Mouse (Mus musculus): Measurements from ENCODE around the gene Nhsl2. TPM values are rescaled to one million over a fixed set of nuclear protein-coding genes. Genes with fewer than 3 reads are reported as not detected.

Gene Nhsl2
- total RNA-seq, 1 experiment: 1.1 TPM

GRCm38 (mm10) chrX:102059437-102059836 is 210.3 kb downstream of the Nhsl2 start:
- no peaks in the 10 kb centered on the region for H3K9me3 ChIP-seq (ENCODE audit: control insufficient read depth, insufficient read depth, low read depth, low read length)
- in situ Hi-C loops (cut with MboI; ENCODE audit: low sequenced_read_pairs in 2 of 2, unreplicated experiment in 2 of 2): no loop called here
- DNase-seq (ENCODE audit: low read depth, low spot score): no peak

GRCm38 (mm10) chrX:102060243-102060642 is 211.1 kb downstream of the Nhsl2 start:
- Histone ChIP-seq H3K9me3 (ENCODE audit: control insufficient read depth, insufficient read depth, low read depth, low read length) (no peaks in the 10 kb centered on the region), H3K4me1 (ENCODE audit: control insufficient read depth in 2 of 2, insufficient read depth in 2 of 2, low read length in 2 of 2, poor library complexity in 1 of 2) (no peaks in the 10 kb centered on the region), H3K9ac (ENCODE audit: insufficient read depth, low read depth, low read length, poor library complexity, severe bottlenecking) (no peak overlapping the region), H3K27ac (ENCODE audit: insufficient read depth, low read depth, low read length, poor library complexity, severe bottlenecking) (no peak overlapping the region), H3K36me3 (ENCODE audit: control insufficient read depth, insufficient read depth, low read length, poor library complexity, severe bottlenecking) (no peaks in the 10 kb centered on the region), H3K4me3 (ENCODE audit: insufficient read depth in 1 of 2, low read depth in 1 of 2, low read length in 2 of 2, poor library complexity in 1 of 2, severe bottlenecking in 1 of 2) (no peak overlapping the region)
- TF ChIP-seq MAFK (IDR thresholded peaks at IDR 0.05; ENCODE audit: insufficient read depth, low read depth, low read length): no peak
- no peak for TF ChIP-seq ZC3H11A (IDR thresholded peaks at IDR 0.05; ENCODE audit: borderline replicate concordance, low read depth, low read length)
- DNase-seq (ENCODE audit: low read depth, low spot score): no peak
- in situ Hi-C loops (cut with MboI; ENCODE audit: low sequenced_read_pairs in 2 of 2, unreplicated experiment in 2 of 2): loop anchor here in 1 of 2 experiments (10.0 kb wide), 1 partner anchor 85 kb away; no protein-coding TSS in a partner anchor

More at GRCm38 (mm10) chrX:102059437-102059836, 210.3 kb downstream of the Nhsl2 start:
- peak; percentile 17; the same call in 1 of the 2 replicates for TF ChIP-seq ZC3H11A (IDR thresholded peaks at IDR 0.05; ENCODE audit: borderline replicate concordance, low read depth, low read length)
- TF ChIP-seq MAFK (IDR thresholded peaks at IDR 0.05; ENCODE audit: insufficient read depth, low read depth, low read length): no peak
- H3K4me1 ChIP-seq (ENCODE audit: control insufficient read depth in 2 of 2, insufficient read depth in 2 of 2, low read length in 2 of 2, poor library complexity in 1 of 2): no peaks in the 10 kb centered on the region
- no peak overlapping the region for H3K4me3 ChIP-seq (ENCODE audit: insufficient read depth in 1 of 2, low read depth in 1 of 2, low read length in 2 of 2, poor library complexity in 1 of 2, severe bottlenecking in 1 of 2)
- H3K27ac ChIP-seq (ENCODE audit: insufficient read depth, low read depth, low read length, poor library complexity, severe bottlenecking): no peak overlapping the region
- H3K9ac ChIP-seq (ENCODE audit: insufficient read depth, low read depth, low read length, poor library complexity, severe bottlenecking): no peak overlapping the region
- H3K36me3 ChIP-seq (ENCODE audit: control insufficient read depth, insufficient read depth, low read length, poor library complexity, severe bottlenecking): no peaks in the 10 kb centered on the region

GRCm38 (mm10) chrX:102060891-102061290 is 211.7 kb downstream of the Nhsl2 start:
- no peaks in the 10 kb centered on the region for H3K9me3 ChIP-seq (ENCODE audit: control insufficient read depth, insufficient read depth, low read depth, low read length)
- H3K9ac ChIP-seq (ENCODE audit: insufficient read depth, low read depth, low read length, poor library complexity, severe bottlenecking): no peak overlapping the region
- DNase-seq (ENCODE audit: low read depth, low spot score): no peak
- H3K4me1 ChIP-seq (ENCODE audit: control insufficient read depth in 2 of 2, insufficient read depth in 2 of 2, low read length in 2 of 2, poor library complexity in 1 of 2): no peaks in the 10 kb centered on the region
- in situ Hi-C loops (cut with MboI; ENCODE audit: low sequenced_read_pairs in 2 of 2, unreplicated experiment in 2 of 2): loop anchor here in 1 of 2 experiments (10.0 kb wide), 1 partner anchor 86 kb away; no protein-coding TSS in a partner anchor
- H3K27ac ChIP-seq (ENCODE audit: insufficient read depth, low read depth, low read length, poor library complexity, severe bottlenecking): no peak overlapping the region
- no peaks in the 10 kb centered on the region for H3K36me3 ChIP-seq (ENCODE audit: control insufficient read depth, insufficient read depth, low read length, poor library complexity, severe bottlenecking)
- no peak overlapping the region for H3K4me3 ChIP-seq (ENCODE audit: insufficient read depth in 1 of 2, low read depth in 1 of 2, low read length in 2 of 2, poor library complexity in 1 of 2, severe bottlenecking in 1 of 2)
- TF ChIP-seq ZNF384 (IDR thresholded peaks at IDR 0.05; ENCODE audit: low read depth, low read length): no peak
- no peak for TF ChIP-seq HCFC1 (IDR thresholded peaks at IDR 0.05; ENCODE audit: borderline replicate concordance, insufficient read depth, low read length)
- no peak for TF ChIP-seq MAFK (IDR thresholded peaks at IDR 0.05; ENCODE audit: insufficient read depth, low read depth, low read length)
- TF ChIP-seq ZC3H11A (IDR thresholded peaks at IDR 0.05; ENCODE audit: borderline replicate concordance, low read depth, low read length): no peak
- no peak for TF ChIP-seq CHD2 (IDR thresholded peaks at IDR 0.05; ENCODE audit: low read depth, low read length)

- H3K4me3 ChIP-seq (ENCODE audit: insufficient read depth in 1 of 2, low read depth in 1 of 2, low read length in 2 of 2, poor library complexity in 1 of 2, severe bottlenecking in 1 of 2): no peak overlapping the region
- no peaks in the 10 kb centered on the region for H3K36me3 ChIP-seq (ENCODE audit: control insufficient read depth, insufficient read depth, low read length, poor library complexity, severe bottlenecking)
- no peak overlapping the region for H3K27ac ChIP-seq (ENCODE audit: insufficient read depth, low read depth, low read length, poor library complexity, severe bottlenecking)
- DNase-seq (ENCODE audit: low read depth, low spot score): no peak
- in situ Hi-C loops (cut with MboI; ENCODE audit: low sequenced_read_pairs in 2 of 2, unreplicated experiment in 2 of 2): loop anchor here in 1 of 2 experiments (10.0 kb wide), 1 partner anchor 89 kb away; no protein-coding TSS in a partner anchor
- TF ChIP-seq MAFK (IDR thresholded peaks at IDR 0.05; ENCODE audit: insufficient read depth, low read depth, low read length): no peak
- no peak for TF ChIP-seq CHD2 (IDR thresholded peaks at IDR 0.05; ENCODE audit: low read depth, low read length)
- TF ChIP-seq ZC3H11A (IDR thresholded peaks at IDR 0.05; ENCODE audit: borderline replicate concordance, low read depth, low read length): no peak
- TF ChIP-seq ZNF384 (IDR thresholded peaks at IDR 0.05; ENCODE audit: low read depth, low read length): no peak
- no peak for TF ChIP-seq HCFC1 (IDR thresholded peaks at IDR 0.05; ENCODE audit: borderline replicate concordance, insufficient read depth, low read length)
- H3K9ac ChIP-seq (ENCODE audit: insufficient read depth, low read depth, low read length, poor library complexity, severe bottlenecking): no peak overlapping the region
- H3K9me3 ChIP-seq (ENCODE audit: control insufficient read depth, insufficient read depth, low read depth, low read length): no peaks in the 10 kb centered on the region
- no peaks in the 10 kb centered on the region for H3K4me1 ChIP-seq (ENCODE audit: control insufficient read depth in 2 of 2, insufficient read depth in 2 of 2, low read length in 2 of 2, poor library complexity in 1 of 2)
Measured at GRCm38 (mm10) chrX:102064062-102064461, 214.9 kb downstream of the Nhsl2 start.

- TF ChIP-seq ZNF384 (IDR thresholded peaks at IDR 0.05; ENCODE audit: low read depth, low read length) (no peak), HCFC1 (IDR thresholded peaks at IDR 0.05; ENCODE audit: borderline replicate concordance, insufficient read depth, low read length) (no peak), MAFK (IDR thresholded peaks at IDR 0.05; ENCODE audit: insufficient read depth, low read depth, low read length) (no peak), CHD2 (IDR thresholded peaks at IDR 0.05; ENCODE audit: low read depth, low read length) (no peak), ZC3H11A (IDR thresholded peaks at IDR 0.05; ENCODE audit: borderline replicate concordance, low read depth, low read length) (no peak)
- Histone ChIP-seq H3K36me3 (ENCODE audit: control insufficient read depth, insufficient read depth, low read length, poor library complexity, severe bottlenecking) (no peaks in the 10 kb centered on the region), H3K27ac (ENCODE audit: insufficient read depth, low read depth, low read length, poor library complexity, severe bottlenecking) (no peak overlapping the region), H3K9me3 (ENCODE audit: control insufficient read depth, insufficient read depth, low read depth, low read length) (no peaks in the 10 kb centered on the region), H3K4me3 (ENCODE audit: insufficient read depth in 1 of 2, low read depth in 1 of 2, low read length in 2 of 2, poor library complexity in 1 of 2, severe bottlenecking in 1 of 2) (no peak overlapping the region), H3K4me1 (ENCODE audit: control insufficient read depth in 2 of 2, insufficient read depth in 2 of 2, low read length in 2 of 2, poor library complexity in 1 of 2) (no peaks in the 10 kb centered on the region), H3K9ac (ENCODE audit: insufficient read depth, low read depth, low read length, poor library complexity, severe bottlenecking) (no peak overlapping the region)
- in situ Hi-C loops (cut with MboI; ENCODE audit: low sequenced_read_pairs in 2 of 2, unreplicated experiment in 2 of 2): loop anchor here in 1 of 2 experiments (10.0 kb wide), 1 partner anchor 90 kb away; no protein-coding TSS in a partner anchor
- DNase-seq (ENCODE audit: low read depth, low spot score): no peak
Measured at GRCm38 (mm10) chrX:102065213-102065775, 216.1 kb downstream of the Nhsl2 start.
